Mouse (Mus musculus) CD4-positive, CD25-positive, alpha-beta regulatory T cell, adult 2 months (primary cell): ENCODE data around the gene P2rx3.
A peak's percentile ranks its signal among the peaks of the same experiment; 100 is the strongest.

Experiments
- DNase-seq: peaks from one replicate; pipeline ENCODE4 v3.0.0-alpha.2; 2012; ENCODE audit warnings: low read depth, low spot score

The P2rx3 gene

GRCm38 (mm10) chr2:84980188-84980587 lies 57.1 kb downstream of the P2rx3 start, which contains the start of gene Prg2:
Gene Prg2, plus strand, starts transcription at chr2:84980461.
- no peak for DNase-seq

GRCm38 (mm10) chr2:84975580-84975979 lies 61.7 kb downstream of the P2rx3 start:
- DNase-seq = no peak

GRCm38 (mm10) chr2:84967318-84967991 lies 69.8 kb downstream of the P2rx3 start:
- no peak for DNase-seq

GRCm38 (mm10) chr2:84964111-84964801 lies 73.0 kb downstream of the P2rx3 start:
- peak; percentile 17 for DNase-seq

GRCm38 (mm10) chr2:84962906-84963507 lies 74.3 kb downstream of the P2rx3 start:
- DNase-seq = no peak

GRCm38 (mm10) chr2:84961901-84962300 lies 75.4 kb downstream of the P2rx3 start:
- DNase-seq = no peak

- DNase-seq = no peak
Measured at GRCm38 (mm10) chr2:84961300-84961699, 76.0 kb downstream of the P2rx3 start.

GRCm38 (mm10) chr2:84958588-84959264 lies 78.5 kb downstream of the P2rx3 start:
- DNase-seq = no peak

GRCm38 (mm10) chr2:84956274-84956673 lies 81.0 kb downstream of the P2rx3 start:
- DNase-seq = peak; percentile 67

GRCm38 (mm10) chr2:84955435-84955834 lies 81.8 kb downstream of the P2rx3 start:
- no peak for DNase-seq

- no peak for DNase-seq
Measured at GRCm38 (mm10) chr2:84952693-84953092, 84.6 kb downstream of the P2rx3 start.

- no peak for DNase-seq
Measured at GRCm38 (mm10) chr2:84952251-84952650, 85.0 kb downstream of the P2rx3 start.

GRCm38 (mm10) chr2:84951027-84951426 lies 86.2 kb downstream of the P2rx3 start:
- no peak for DNase-seq

- no peak for DNase-seq
Measured at GRCm38 (mm10) chr2:84948721-84949120, 88.5 kb downstream of the P2rx3 start.
